Mouse (Mus musculus) heart, adult 2 months (tissue): ENCODE measurements at regions not wholly inside any gene's neighbourhood (a gene's known extent, or its start where the extent isn't known, plus 50 kb on each side); places are given as distances from the start of the nearest gene placed in this dataset.

Experiments used
- DNase-seq, 2 experiments: peaks; one replicate each; pipeline ENCODE4 v3.0.0; 2021
- H3K27ac ChIP-seq: fragments of 200-600 bp; 2 replicates; pipeline ENCODE4 v1.8.1; 2022
- H3K27me3 ChIP-seq: fragments of 200-500 bp; 2 replicates; pipeline ENCODE4 v1.6.1; 2012; ENCODE audit warnings: mild to moderate bottlenecking, low read length, inconsistent platforms, mixed read lengths; ENCODE audit not compliant: control insufficient read depth, insufficient read depth
- H3K36me3 ChIP-seq: fragments of 200-500 bp; 2 replicates; pipeline ENCODE4 v1.6.1; 2012; ENCODE audit warnings: low read length, inconsistent platforms; ENCODE audit not compliant: control insufficient read depth, insufficient read depth
- H3K4me1 ChIP-seq: fragments of 200-500 bp; 2 replicates; pipeline ENCODE4 v1.6.1; 2011; ENCODE audit warnings: low read length; ENCODE audit not compliant: control insufficient read depth, insufficient read depth
- H3K4me3 ChIP-seq: fragments of 200-600 bp; 2 replicates; pipeline ENCODE4 v1.8.1; 2022
- H3K79me2 ChIP-seq: fragments of 200-500 bp; replicated peaks from 2 replicates; pipeline ENCODE4 v1.6.1; 2012; ENCODE audit warnings: mild to moderate bottlenecking, inconsistent platforms, low read length, moderate library complexity, mixed read lengths; ENCODE audit not compliant: control insufficient read depth, insufficient read depth
- H3K9ac ChIP-seq: fragments of 200-500 bp; 2 replicates; pipeline ENCODE4 v1.6.1; 2012; ENCODE audit warnings: low read depth, mild to moderate bottlenecking, control low read depth, inconsistent platforms, low read length, mixed read lengths
- CTCF ChIP-seq: fragments of 200-600 bp; IDR thresholded peaks from 2 replicates; pipeline ENCODE4 v1.8.1; 2022; ENCODE audit warnings: antibody characterized with exemption, mild to moderate bottlenecking, moderate library complexity
- EP300 ChIP-seq: fragments of 200-500 bp; IDR thresholded peaks from 2 replicates; pipeline ENCODE4 v1.6.1; 2011; ENCODE audit warnings: low read depth, low read length, control low read depth; ENCODE audit not compliant: insufficient read depth
- POLR2A ChIP-seq: fragments of 200-500 bp; IDR thresholded peaks from 2 replicates; pipeline ENCODE4 v1.6.1; 2011; ENCODE audit warnings: mild to moderate bottlenecking, low read depth, low read length, control low read depth; ENCODE audit not compliant: insufficient read depth
- WGBS: fragments of 180-500 bp; shearing (Covaris S2); methylation state at CpG from one replicate; pipeline ENCODE4 v1.1.7; 2018; 5-methylcytosine and 5-hydroxymethylcytosine counted together
- intact Hi-C: fragments of 180-260 bp; cut with DNase I; formaldehyde crosslinking; loops from one replicate; pipeline ENCODE4 v1.15.1; 2025

GRCm38 (mm10) chr1:60618389-60618788, 51.5 kb upstream of the Raph1 start:
- DNase-seq: no peak
- no peak overlapping the region for H3K4me3 ChIP-seq
- H3K4me1 ChIP-seq: peaks cover 5% of the 10 kb centered on the region
- H3K79me2 ChIP-seq: no peaks in the 10 kb centered on the region
- no peak overlapping the region for H3K9ac ChIP-seq
- intact Hi-C loops: loop anchor here (5.0 kb wide), 1 partner anchor 239 kb away; no protein-coding TSS in a partner anchor
- H3K36me3 ChIP-seq: peaks cover 7% of the 10 kb centered on the region
- TF ChIP-seq EP300 (no peak), POLR2A (no peak), CTCF (no peak)
- no peak overlapping the region; the same call in 1 of the 2 replicates for H3K27ac ChIP-seq
- WGBS: 50% methylated on average over 1 of the region's 1 CpGs
- H3K27me3 ChIP-seq: no peaks in the 10 kb centered on the region

- TF ChIP-seq CTCF (no peak), POLR2A (no peak), EP300 (no peak)
- Histone ChIP-seq H3K4me3 (no peak overlapping the region), H3K79me2 (no peaks in the 10 kb centered on the region), H3K9ac (no peak overlapping the region), H3K36me3 (peaks cover 15% of the 10 kb centered on the region), H3K4me1 (peaks cover 7% of the 10 kb centered on the region), H3K27ac (no peak overlapping the region), H3K27me3 (no peaks in the 10 kb centered on the region)
- no peak for DNase-seq
- intact Hi-C loops: loop anchor here (5.0 kb wide), 1 partner anchor 240 kb away; no protein-coding TSS in a partner anchor
- WGBS: 59% methylated on average over 2 of the region's 2 CpGs
Measured at GRCm38 (mm10) chr1:60616916-60617315, 50.0 kb upstream of the Raph1 start.
